Mouse (Mus musculus) c-Kit-negative CD71-positive TER-119-positive erythroid progenitor cells, embryonic 14.5 days (primary cell): Measurements from ENCODE around the gene Map9.
"Not testable (repeated sequence)": the region's sequence is repeated elsewhere in the genome, so short reads cannot be mapped to it uniquely, and the experiment has no call there.

Experiments
- DNase-seq: peaks from one replicate; pipeline ENCODE4 v3.0.0-alpha.2; 2013; ENCODE audit warnings: low read depth, low spot score

Gene Map9

DNA sequence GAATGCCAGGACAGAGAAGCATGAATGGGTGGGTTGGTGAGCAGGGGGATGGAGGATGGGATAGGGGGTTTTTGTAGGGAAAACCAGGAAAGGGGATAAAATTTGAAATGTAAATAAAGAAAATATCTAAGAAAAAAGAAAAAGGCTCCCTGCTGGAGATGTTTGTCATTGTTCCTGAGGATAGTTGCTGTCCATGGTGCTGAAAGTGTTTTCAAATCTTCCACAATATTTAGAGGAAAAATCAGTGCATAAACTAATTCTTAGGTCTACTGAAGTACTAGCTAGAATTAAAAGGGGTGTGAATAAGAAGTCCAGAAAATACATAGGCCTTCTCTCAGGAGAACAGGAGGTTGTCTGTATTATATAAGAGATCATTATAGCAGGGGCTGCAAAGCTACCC is 54.6 kb downstream of the Map9 start:
- no peak for DNase-seq

DNA sequence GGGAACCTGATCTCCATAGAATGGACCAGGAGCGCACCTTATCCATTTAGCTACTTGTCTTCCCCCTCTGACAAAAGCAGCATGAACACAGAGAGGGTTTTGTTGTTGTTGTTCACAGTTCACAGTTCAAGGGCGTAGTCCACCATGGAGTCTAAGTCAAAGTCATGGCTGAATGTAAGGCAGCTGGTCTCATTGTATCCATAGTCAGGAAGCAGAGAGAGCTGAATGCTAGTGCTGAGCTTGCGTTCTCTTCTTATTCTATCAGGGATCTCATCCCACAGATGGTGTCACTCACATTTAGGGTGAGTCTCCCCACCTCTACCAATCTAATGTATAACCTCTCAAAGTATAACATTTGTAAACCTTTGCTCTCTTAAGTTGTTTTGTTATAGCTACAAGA is 60.1 kb downstream of the Map9 start:
- DNase-seq = no peak

DNA sequence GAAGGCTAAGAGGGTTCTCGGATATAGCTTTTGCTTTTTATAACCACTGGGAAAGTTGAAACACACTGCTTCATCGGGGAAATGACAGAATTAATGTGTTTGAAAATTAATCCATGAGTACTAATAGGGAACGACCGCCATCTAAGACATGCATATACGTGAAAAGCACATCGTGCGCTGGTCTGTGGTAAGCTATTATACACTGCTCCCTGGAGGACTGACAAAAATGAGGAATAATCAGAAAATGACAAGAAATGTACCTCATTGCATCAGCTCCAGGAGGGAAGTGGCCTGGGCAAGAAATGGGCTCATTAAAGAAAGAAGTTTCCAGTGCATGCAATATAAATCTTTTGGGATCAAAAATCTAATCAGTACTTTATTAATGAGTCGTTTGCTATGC is 77.5 kb downstream of the Map9 start:
- DNase-seq = no peak

DNA sequence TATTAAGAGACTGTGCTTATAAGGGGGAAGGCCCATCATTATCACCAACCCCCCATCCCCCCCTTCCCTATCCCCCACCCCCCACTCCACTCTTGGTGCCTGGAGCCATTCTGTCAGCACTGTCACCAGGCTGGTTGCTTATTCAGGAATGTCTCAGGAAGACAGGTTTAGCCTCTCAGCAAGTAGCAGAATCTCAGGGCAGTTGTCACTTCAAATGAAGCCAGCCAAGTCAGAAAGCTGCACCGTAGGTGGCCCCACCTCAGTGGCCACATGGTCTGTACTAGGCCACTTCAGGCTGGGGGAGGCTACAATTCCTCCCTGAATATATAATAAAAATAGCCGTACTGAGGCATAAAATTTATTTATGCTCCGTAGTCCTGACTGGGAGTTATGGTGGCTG is 83.1 kb downstream of the Map9 start:
- DNase-seq = no peak

DNA sequence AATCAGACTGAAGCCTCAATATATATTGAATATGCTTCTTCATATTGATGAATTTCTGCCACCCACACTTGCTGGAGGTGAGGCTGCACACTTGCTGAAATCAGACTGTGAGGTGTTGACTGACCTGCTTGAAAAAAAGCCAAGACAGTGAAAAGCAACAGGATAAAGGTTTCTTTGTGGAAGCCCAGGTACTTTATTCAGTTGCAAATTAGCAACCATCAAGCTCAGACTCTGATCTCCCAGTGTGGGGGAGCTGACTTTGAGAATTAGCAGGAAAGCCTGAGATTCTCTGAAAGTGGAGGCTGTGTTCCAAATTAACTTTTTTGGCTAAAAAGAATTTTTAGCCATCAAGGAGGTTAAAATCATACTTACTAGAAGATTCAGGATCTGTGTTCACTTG is 83.8 kb downstream of the Map9 start:
- DNase-seq = not testable (repeated sequence)
